In the genomic region with DNA sequence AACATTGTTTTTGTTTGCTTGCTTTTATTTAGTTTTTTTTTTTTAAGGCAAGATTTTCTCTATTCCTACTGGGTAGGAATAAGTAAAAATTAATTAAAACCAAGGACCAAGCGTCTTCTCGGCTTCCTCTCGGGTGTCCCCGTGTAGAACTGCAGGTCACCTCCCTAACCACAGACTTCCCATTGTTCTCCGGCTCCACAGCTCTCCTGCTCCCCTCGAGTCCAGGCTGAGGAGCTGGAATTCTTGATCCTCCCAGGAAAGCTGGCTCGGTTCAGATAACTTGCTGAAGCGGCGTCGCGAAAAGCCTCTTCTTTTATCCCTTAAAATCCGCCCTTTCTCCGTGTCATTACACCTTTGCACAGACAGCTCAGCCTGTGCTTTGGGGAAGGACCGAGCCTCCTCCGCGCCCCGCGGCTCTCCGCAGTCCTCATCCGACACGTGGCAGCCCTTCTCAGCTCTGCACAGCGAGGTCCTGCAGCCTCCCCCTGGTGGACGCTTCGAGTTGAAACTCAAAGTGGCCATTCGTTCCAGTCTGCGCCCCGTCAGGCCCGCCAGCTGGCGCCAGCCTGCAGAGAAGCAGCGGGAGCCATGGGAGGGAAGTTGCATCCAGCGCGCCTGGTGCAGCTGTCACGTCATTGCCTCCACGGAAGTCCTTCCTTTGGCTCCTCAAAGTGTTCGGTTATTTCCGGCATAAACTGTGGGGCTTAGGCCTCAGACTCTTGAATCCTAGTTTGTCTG, we compare ENCODE assay signal across 8 mouse cellular contexts. TPM values are rescaled to one million over a fixed set of nuclear protein-coding genes. Genes with fewer than 3 reads are reported as not detected.
DNase-seq lines count a peak whose midpoint lies in the region; ATAC-seq and TF ChIP-seq lines count a peak whose summit lies in the region.

No protein-coding gene starts in this region.

- H3K27me3 ChIP-seq in E14TG2a.4 (ENCODE audit: insufficient read depth, low read length): no peaks in the 10 kb centered on the region
- no peaks in the 10 kb centered on the region for H3K27me3 ChIP-seq in forebrain, embryonic 12.5 days
- no peaks in the 10 kb centered on the region for H3K27me3 ChIP-seq in liver, postnatal 0 days (ENCODE audit: insufficient read depth, low read length)
- no peaks in the 10 kb centered on the region for H3K27me3 ChIP-seq in neural tube, embryonic 14.5 days (ENCODE audit: control insufficient read depth, insufficient read depth, low read length)

- DNase-seq in c-Kit-positive CD71-positive TER-119-positive erythroid progenitor cells, embryonic 14.5 days (ENCODE audit: low spot score): peak; percentile 84
- DNase-seq in heart, postnatal 10 days: peak; percentile 94 to 95
- DNase-seq in large intestine, adult 2 months (ENCODE audit: low read depth, low spot score): peak; percentile 82
- peak; percentile 92 for DNase-seq in liver, postnatal 0 days
- DNase-seq in testis, postnatal 10 days (ENCODE audit: low spot score): peak; percentile 90

- WGBS in forebrain, embryonic 12.5 days: under 1% methylated on average over 36 of the region's 36 CpGs
- under 1% methylated on average over 36 of the region's 36 CpGs for WGBS in large intestine, adult 2 months
- WGBS in liver, postnatal 0 days (ENCODE audit: insufficient replicate concordance): under 1% methylated on average over 36 of the region's 36 CpGs
- 0% methylated on average over 36 of the region's 36 CpGs for WGBS in neural tube, embryonic 14.5 days

- intact Hi-C loops in heart, postnatal 10 days (cut with DNase I): loop anchor here (2.0 to 5.0 kb wide), 2 partner anchors 20 to 73 kb away; no protein-coding TSS in a partner anchor

- ATAC-seq in forebrain, embryonic 12.5 days (ENCODE audit: low FRiP score): peak; percentile 98
- peak; percentile 97 for ATAC-seq in liver, postnatal 0 days
- peak; percentile 98 for ATAC-seq in neural tube, embryonic 14.5 days (ENCODE audit: low read depth)

- H3K9me3 ChIP-seq in E14TG2a.4 (ENCODE audit: low read length): no peaks in the 10 kb centered on the region
- H3K9me3 ChIP-seq in forebrain, embryonic 12.5 days: no peaks in the 10 kb centered on the region
- no peaks in the 10 kb centered on the region for H3K9me3 ChIP-seq in liver, postnatal 0 days (ENCODE audit: low read length)
- no peaks in the 10 kb centered on the region for H3K9me3 ChIP-seq in neural tube, embryonic 14.5 days (ENCODE audit: control insufficient read depth, low read length)

- TF ChIP-seq CTCF in E14TG2a.4 (conservative IDR thresholded peaks at IDR 0.05; ENCODE audit: low read length): peak; percentile 27
- TF ChIP-seq CTCF in liver, postnatal 0 days (IDR thresholded peaks at IDR 0.05; ENCODE audit: low read depth): peak; percentile 98

- H3K27ac ChIP-seq in forebrain, embryonic 12.5 days: peak overlapping the region; percentile 95
- H3K27ac ChIP-seq in liver, postnatal 0 days (ENCODE audit: low read depth): peak overlapping the region; percentile 60; the same call in 1 of the 2 replicates
- H3K27ac ChIP-seq in neural tube, embryonic 14.5 days (ENCODE audit: low read depth, low read length): peak overlapping the region; percentile 95

- peaks cover 39% of the 10 kb centered on the region for H3K4me1 ChIP-seq in E14TG2a.4 (replicated peaks; ENCODE audit: low read depth, low read length)
- peaks cover 21% of the 10 kb centered on the region for H3K4me1 ChIP-seq in forebrain, embryonic 12.5 days
- H3K4me1 ChIP-seq in liver, postnatal 0 days (ENCODE audit: insufficient read depth): peaks cover 14% of the 10 kb centered on the region
- peaks cover 16% of the 10 kb centered on the region; the same call in 1 of the 2 replicates for H3K4me1 ChIP-seq in neural tube, embryonic 14.5 days (ENCODE audit: control insufficient read depth, insufficient read depth, low read length)

- 0 out of 2 replicates have a peak, but pooled peaks have one; percentile 28 for TF ChIP-seq EP300 in liver, postnatal 0 days (IDR thresholded peaks at IDR 0.05; ENCODE audit: low read depth)

- H3K36me3 ChIP-seq in E14TG2a.4 (ENCODE audit: insufficient read depth, low read length): no peaks in the 10 kb centered on the region
- no peaks in the 10 kb centered on the region for H3K36me3 ChIP-seq in forebrain, embryonic 12.5 days (replicated peaks)
- no peaks in the 10 kb centered on the region for H3K36me3 ChIP-seq in liver, postnatal 0 days (replicated peaks; ENCODE audit: insufficient read depth, low read length)
- H3K36me3 ChIP-seq in neural tube, embryonic 14.5 days (ENCODE audit: control insufficient read depth, insufficient read depth, low read length): no peaks in the 10 kb centered on the region

- H3K4me3 ChIP-seq in E14TG2a.4 (replicated peaks; ENCODE audit: low read length): peak overlapping the region; percentile 73
- peak overlapping the region; percentile 33 for H3K4me3 ChIP-seq in forebrain, embryonic 12.5 days (replicated peaks)
- peak overlapping the region; percentile 38 for H3K4me3 ChIP-seq in liver, postnatal 0 days (ENCODE audit: low read depth, low read length)
- peak overlapping the region; percentile 27 for H3K4me3 ChIP-seq in neural tube, embryonic 14.5 days (ENCODE audit: low read depth, low read length)

- peak overlapping the region; percentile 59 for H3K4me2 ChIP-seq in forebrain, embryonic 12.5 days
- peak overlapping the region; percentile 72 for H3K4me2 ChIP-seq in liver, postnatal 0 days (ENCODE audit: low read depth, low read length)
- H3K4me2 ChIP-seq in neural tube, embryonic 14.5 days (ENCODE audit: low read depth, low read length): peak overlapping the region; percentile 62

- H3K9ac ChIP-seq in forebrain, embryonic 12.5 days: peak overlapping the region; percentile 61
- H3K9ac ChIP-seq in liver, postnatal 0 days (replicated peaks): peak overlapping the region; percentile 48; the same call in 1 of the 2 replicates
- peak overlapping the region; percentile 61 for H3K9ac ChIP-seq in neural tube, embryonic 14.5 days (replicated peaks; ENCODE audit: low read depth, low read length)

RNA-seq across cellular contexts. Expression of gene Rbp7, which starts 9.6 kb away (rescaled TPM):
- not detected in 2 replicates for polyA plus RNA-seq in forebrain, embryonic 12.5 days (2016; fragmentation: Nextera tagmentation; extraction: Ambion mirVana)
- 10 to 100 TPM; 35.2 to 76.0 TPM for total RNA-seq in heart, postnatal 10 days (2021)
- polyA plus RNA-seq in large intestine, adult 2 months (2012; rRNA removed): 9.4 and 10.4 TPM in 2 replicates
- 0.21 TPM in 1 of 2 replicates, not detected in the other for polyA plus RNA-seq in liver, postnatal 0 days (2015; fragmentation: Nextera tagmentation; extraction: Ambion mirVana)
- polyA plus RNA-seq in neural tube, embryonic 14.5 days (2014; fragmentation: Nextera tagmentation; extraction: Ambion mirVana): not detected in 2 replicates

RNA-seq across cellular contexts. Expression of gene Ube4b, which starts 18.6 kb away (rescaled TPM):
- polyA plus RNA-seq in forebrain, embryonic 12.5 days (2016; fragmentation: Nextera tagmentation; extraction: Ambion mirVana): 68.9 and 76.0 TPM in 2 replicates
- total RNA-seq in heart, postnatal 10 days (2021): 10 to 100 TPM; 53.6 to 60.2 TPM
- 45.2 and 62.8 TPM in 2 replicates for polyA plus RNA-seq in large intestine, adult 2 months (2012; rRNA removed)
- 11.9 and 12.7 TPM in 2 replicates for polyA plus RNA-seq in liver, postnatal 0 days (2015; fragmentation: Nextera tagmentation; extraction: Ambion mirVana)
- polyA plus RNA-seq in neural tube, embryonic 14.5 days (2014; fragmentation: Nextera tagmentation; extraction: Ambion mirVana): 55.3 and 61.8 TPM in 2 replicates

RNA-seq across cellular contexts. Expression of gene Tmem274, which starts 32.0 kb away (rescaled TPM):
- 0.55 and 0.69 TPM in 2 replicates for polyA plus RNA-seq in forebrain, embryonic 12.5 days (2016; fragmentation: Nextera tagmentation; extraction: Ambion mirVana)
- not detected for total RNA-seq in heart, postnatal 10 days (2021)
- polyA plus RNA-seq in large intestine, adult 2 months (2012; rRNA removed): not detected in 2 replicates
- polyA plus RNA-seq in liver, postnatal 0 days (2015; fragmentation: Nextera tagmentation; extraction: Ambion mirVana): not detected in 2 replicates
- not detected in 2 replicates for polyA plus RNA-seq in neural tube, embryonic 14.5 days (2014; fragmentation: Nextera tagmentation; extraction: Ambion mirVana)

RNA-seq across cellular contexts. Expression of gene Nmnat1, which starts 39.9 kb away (rescaled TPM):
- 14.3 and 14.7 TPM in 2 replicates for polyA plus RNA-seq in forebrain, embryonic 12.5 days (2016; fragmentation: Nextera tagmentation; extraction: Ambion mirVana)
- total RNA-seq in heart, postnatal 10 days (2021): 10 to 100 TPM; 20.0 to 20.5 TPM
- 7.1 and 11.6 TPM in 2 replicates for polyA plus RNA-seq in large intestine, adult 2 months (2012; rRNA removed)
- polyA plus RNA-seq in liver, postnatal 0 days (2015; fragmentation: Nextera tagmentation; extraction: Ambion mirVana): 6.4 and 6.8 TPM in 2 replicates
- polyA plus RNA-seq in neural tube, embryonic 14.5 days (2014; fragmentation: Nextera tagmentation; extraction: Ambion mirVana): 7.8 and 9.2 TPM in 2 replicates

RNA-seq across cellular contexts. Expression of gene Lzic, which starts 39.9 kb away (rescaled TPM):
- polyA plus RNA-seq in forebrain, embryonic 12.5 days (2016; fragmentation: Nextera tagmentation; extraction: Ambion mirVana): 48.9 and 53.6 TPM in 2 replicates
- total RNA-seq in heart, postnatal 10 days (2021): 10 to 100 TPM; 54.9 to 59.9 TPM
- 13.0 and 26.3 TPM in 2 replicates for polyA plus RNA-seq in large intestine, adult 2 months (2012; rRNA removed)
- polyA plus RNA-seq in liver, postnatal 0 days (2015; fragmentation: Nextera tagmentation; extraction: Ambion mirVana): 7.7 and 8.2 TPM in 2 replicates
- 36.3 and 46.5 TPM in 2 replicates for polyA plus RNA-seq in neural tube, embryonic 14.5 days (2014; fragmentation: Nextera tagmentation; extraction: Ambion mirVana)

Comparison
In these comparisons a context has a peak if more than half of its experiments do, and no peak if none do; other contexts are left out.
1. Peak in every context shown above with its lines: DNase-seq, ATAC-seq, H3K4me3 ChIP-seq and H3K27ac ChIP-seq.